Mouse (Mus musculus): ENCODE results near the gene Susd3. TPM values are rescaled to one million over a fixed set of nuclear protein-coding genes. Genes with fewer than 3 reads are reported as not detected.
A peak's percentile ranks its signal among the peaks of the same experiment; 100 is the strongest.

The Susd3 gene
- total RNA-seq, 2 experiments from 2014 or later, result 2.4 to 2.8 TPM

- DNase-seq (ENCODE audit: extremely low spot score in 1 of 2, low spot score in 2 of 2), result no peak
- intact Hi-C loops (cut with DNase I), result no loop called here
Measured at GRCm38 (mm10) chr13:49216220-49216552, 32.3 kb downstream of the Susd3 start.

GRCm38 (mm10) chr13:49215504-49216219 is 32.8 kb downstream of the Susd3 start, which contains the start of gene Card19:
Gene Card19, minus strand, starts transcription at chr13:49216037.
- intact Hi-C loops (cut with DNase I), result no loop called here
- DNase-seq (ENCODE audit: extremely low spot score in 1 of 2, low spot score in 2 of 2), result peak; percentile 84 to 96

DNA sequence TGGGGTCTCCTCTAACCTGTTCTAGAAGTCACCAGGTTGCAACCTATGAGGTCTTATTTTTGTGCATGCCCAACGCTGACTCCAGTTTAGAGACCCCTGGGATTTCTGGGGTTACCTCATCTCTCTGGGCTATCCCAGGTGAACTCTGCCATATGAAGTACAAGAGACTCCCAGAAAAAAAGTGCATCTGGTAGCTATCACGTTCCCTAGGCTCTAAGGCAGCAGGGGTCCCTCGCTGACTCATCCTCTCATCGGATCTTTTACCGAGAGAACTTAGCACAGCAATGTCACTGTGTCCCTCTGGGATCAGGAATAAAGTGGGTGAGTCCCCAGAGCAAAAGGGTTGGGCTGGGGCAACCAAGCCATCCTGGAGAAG is 33.4 kb downstream of the Susd3 start:
- no peak for DNase-seq (ENCODE audit: extremely low spot score in 1 of 2, low spot score in 2 of 2)
- intact Hi-C loops (cut with DNase I), result no loop called here

DNA sequence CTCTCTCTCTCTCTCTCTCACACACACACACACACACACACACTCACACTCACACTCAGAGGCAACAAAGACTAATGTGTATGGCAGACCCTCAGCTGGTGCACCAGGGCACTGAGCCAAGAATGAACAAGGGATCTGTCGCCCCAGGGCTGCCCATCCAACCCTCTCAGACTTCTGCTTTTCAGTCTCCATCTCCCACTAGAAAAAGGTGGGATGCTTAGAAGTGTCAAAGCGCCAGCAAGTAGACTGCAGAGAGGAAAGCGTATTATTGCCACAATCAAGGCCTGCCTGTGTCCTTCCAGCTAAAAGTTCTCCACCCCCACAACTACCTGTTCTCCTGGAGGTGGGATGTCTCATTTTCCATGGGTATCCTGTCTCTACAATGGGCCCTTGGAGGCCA is 34.1 kb downstream of the Susd3 start:
- intact Hi-C loops (cut with DNase I), result no loop called here
- DNase-seq (ENCODE audit: extremely low spot score in 1 of 2, low spot score in 2 of 2), result no peak

- intact Hi-C loops (cut with DNase I), result no loop called here
- DNase-seq (ENCODE audit: extremely low spot score in 1 of 2, low spot score in 2 of 2), result no peak
Measured at GRCm38 (mm10) chr13:49213531-49213932, 35.0 kb downstream of the Susd3 start.

DNA sequence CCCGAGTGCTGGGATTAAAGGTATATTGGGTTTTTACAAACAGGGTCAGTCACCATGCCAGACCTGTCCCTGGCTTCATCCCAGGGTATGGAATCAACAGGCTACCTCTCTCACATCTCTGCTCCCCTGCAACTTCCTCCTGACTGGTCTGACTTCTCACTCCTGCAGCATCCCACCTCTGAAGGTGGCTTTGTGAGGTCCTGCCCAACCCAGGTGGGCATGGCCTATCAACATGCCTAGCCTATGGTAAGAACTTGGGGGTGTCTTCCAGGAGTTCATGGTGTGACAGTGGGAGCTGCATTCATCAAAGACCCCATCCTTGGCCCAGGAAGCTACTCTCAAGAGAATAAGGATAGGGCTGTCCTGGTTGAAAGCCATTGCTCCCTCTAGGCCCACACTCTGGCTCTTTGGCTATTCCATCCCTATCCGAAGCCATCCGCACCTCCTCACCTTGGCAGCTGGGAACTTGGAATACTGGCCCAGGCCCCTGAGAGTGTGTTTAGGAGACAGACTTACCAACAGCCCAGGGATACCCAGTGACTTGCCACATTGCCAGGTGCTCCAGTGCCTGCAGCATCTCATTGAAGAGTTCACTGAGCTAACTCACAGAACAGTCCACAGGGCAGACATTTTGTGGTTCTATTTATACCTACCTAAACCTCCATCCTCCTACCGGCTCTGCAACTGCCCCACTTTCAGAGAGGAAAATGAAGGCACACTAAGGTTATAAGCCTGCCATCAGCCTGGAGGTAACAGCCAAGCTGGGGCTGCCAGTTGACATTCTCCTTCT is 35.6 kb downstream of the Susd3 start:
- DNase-seq (ENCODE audit: extremely low spot score in 1 of 2, low spot score in 2 of 2), result no peak
- intact Hi-C loops (cut with DNase I), result no loop called here

- intact Hi-C loops (cut with DNase I), result no loop called here
- DNase-seq (ENCODE audit: extremely low spot score in 1 of 2, low spot score in 2 of 2), result no peak
Measured at GRCm38 (mm10) chr13:49209306-49209705, 39.2 kb downstream of the Susd3 start.

- intact Hi-C loops (cut with DNase I), result no loop called here
- DNase-seq (ENCODE audit: extremely low spot score in 1 of 2, low spot score in 2 of 2), result no peak
Measured at GRCm38 (mm10) chr13:49206341-49206740, 42.2 kb downstream of the Susd3 start.

DNA sequence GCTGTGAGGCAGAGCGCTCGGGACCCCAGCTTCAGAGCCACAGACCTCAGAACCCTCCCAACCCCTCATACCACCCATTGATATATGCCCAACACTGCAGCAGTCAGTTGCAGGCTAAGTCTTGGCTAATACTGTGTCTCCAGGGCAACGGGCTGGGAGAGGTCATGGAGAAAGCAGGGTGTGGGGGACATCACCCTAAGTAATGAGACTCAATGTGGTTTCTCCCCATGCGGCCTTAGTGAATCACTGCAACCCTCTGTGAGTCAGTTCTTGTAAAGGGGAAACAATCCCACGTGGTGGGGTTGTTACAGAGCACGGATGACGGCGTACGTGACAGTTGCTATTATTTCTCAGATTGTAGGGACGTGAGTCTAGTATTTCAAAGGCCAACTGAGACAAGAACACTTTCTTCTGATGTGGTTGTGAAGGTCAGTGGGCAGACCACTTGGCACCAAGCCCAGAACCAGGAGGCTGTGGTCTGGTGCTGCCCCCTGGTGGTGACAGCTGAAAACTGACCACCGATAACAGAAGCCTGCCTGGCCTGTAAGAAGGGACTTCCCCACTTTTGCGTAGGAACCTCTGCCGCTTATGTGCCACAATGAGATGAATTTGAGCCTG is 43.0 kb downstream of the Susd3 start:
- peak; percentile 75 to 89 for DNase-seq (ENCODE audit: extremely low spot score in 1 of 2, low spot score in 2 of 2)
- intact Hi-C loops (cut with DNase I), result no loop called here

GRCm38 (mm10) chr13:49202556-49202955 is 46.0 kb downstream of the Susd3 start:
- DNase-seq (ENCODE audit: extremely low spot score in 1 of 2, low spot score in 2 of 2), result no peak
- intact Hi-C loops (cut with DNase I), result no loop called here

- no peak for DNase-seq (ENCODE audit: extremely low spot score in 1 of 2, low spot score in 2 of 2)
- intact Hi-C loops (cut with DNase I), result no loop called here
Measured at GRCm38 (mm10) chr13:49200688-49201087, 47.8 kb downstream of the Susd3 start.

DNA sequence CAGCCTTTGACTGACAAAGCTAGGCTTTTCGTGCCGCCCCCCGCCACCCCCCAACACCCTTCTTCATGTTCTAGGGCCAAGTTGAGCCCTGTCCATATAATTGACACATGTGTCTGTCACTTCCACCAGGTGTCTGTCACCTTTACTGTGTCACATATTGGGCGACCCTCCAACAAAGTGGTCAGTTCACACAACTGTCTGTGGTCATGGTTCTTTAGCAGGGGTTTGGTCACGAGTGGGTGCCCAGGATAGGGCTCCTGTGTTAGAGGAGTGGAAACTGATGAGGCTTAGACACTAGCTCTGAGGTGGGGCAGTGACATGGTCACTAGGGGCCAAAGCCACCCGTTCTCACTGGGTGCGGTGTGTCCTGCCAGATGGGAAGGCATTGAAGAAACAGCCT is 48.6 kb downstream of the Susd3 start:
- no peak for DNase-seq (ENCODE audit: extremely low spot score in 1 of 2, low spot score in 2 of 2)
- intact Hi-C loops (cut with DNase I), result no loop called here

DNA sequence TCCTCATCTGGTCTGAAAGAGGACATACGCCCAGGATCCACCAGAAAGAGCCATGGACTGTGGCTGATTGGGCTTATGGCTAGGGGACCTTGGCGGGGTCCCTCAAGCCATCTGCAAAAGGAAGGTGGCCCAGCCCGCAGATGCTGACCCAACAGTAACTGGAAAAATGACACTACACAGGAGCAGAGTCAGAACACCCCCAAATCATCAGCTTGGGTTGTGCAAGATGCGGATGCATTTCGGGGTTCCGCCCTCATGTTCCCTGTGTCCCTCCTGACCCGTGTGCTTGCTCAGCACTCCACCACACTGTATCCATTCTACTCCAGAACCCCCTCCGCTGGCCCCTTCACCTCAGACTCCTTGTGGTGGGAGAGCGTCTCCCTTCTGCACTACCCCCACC is 49.8 kb downstream of the Susd3 start:
- intact Hi-C loops (cut with DNase I), result no loop called here
- DNase-seq (ENCODE audit: extremely low spot score in 1 of 2, low spot score in 2 of 2), result no peak

- DNase-seq (ENCODE audit: extremely low spot score in 1 of 2, low spot score in 2 of 2), result peak in 1 of 2 experiments; percentile 75
- intact Hi-C loops (cut with DNase I), result no loop called here
Measured at GRCm38 (mm10) chr13:49196766-49197165, 51.7 kb downstream of the Susd3 start.

GRCm38 (mm10) chr13:49196211-49196610 is 52.3 kb downstream of the Susd3 start:
- DNase-seq (ENCODE audit: extremely low spot score in 1 of 2, low spot score in 2 of 2), result no peak
- intact Hi-C loops (cut with DNase I), result no loop called here

- peak in 1 of 2 experiments; percentile 33 for DNase-seq (ENCODE audit: extremely low spot score in 1 of 2, low spot score in 2 of 2)
- intact Hi-C loops (cut with DNase I), result no loop called here
Measured at GRCm38 (mm10) chr13:49195651-49196050, 52.9 kb downstream of the Susd3 start.

- DNase-seq (ENCODE audit: extremely low spot score in 1 of 2, low spot score in 2 of 2), result peak in 1 of 2 experiments; percentile 21
- intact Hi-C loops (cut with DNase I), result no loop called here
Measured at GRCm38 (mm10) chr13:49194811-49195210, 53.7 kb downstream of the Susd3 start.

GRCm38 (mm10) chr13:49193650-49194049 is 54.9 kb downstream of the Susd3 start:
- DNase-seq (ENCODE audit: extremely low spot score in 1 of 2, low spot score in 2 of 2), result peak in 1 of 2 experiments; percentile 18
- intact Hi-C loops (cut with DNase I), result no loop called here

DNA sequence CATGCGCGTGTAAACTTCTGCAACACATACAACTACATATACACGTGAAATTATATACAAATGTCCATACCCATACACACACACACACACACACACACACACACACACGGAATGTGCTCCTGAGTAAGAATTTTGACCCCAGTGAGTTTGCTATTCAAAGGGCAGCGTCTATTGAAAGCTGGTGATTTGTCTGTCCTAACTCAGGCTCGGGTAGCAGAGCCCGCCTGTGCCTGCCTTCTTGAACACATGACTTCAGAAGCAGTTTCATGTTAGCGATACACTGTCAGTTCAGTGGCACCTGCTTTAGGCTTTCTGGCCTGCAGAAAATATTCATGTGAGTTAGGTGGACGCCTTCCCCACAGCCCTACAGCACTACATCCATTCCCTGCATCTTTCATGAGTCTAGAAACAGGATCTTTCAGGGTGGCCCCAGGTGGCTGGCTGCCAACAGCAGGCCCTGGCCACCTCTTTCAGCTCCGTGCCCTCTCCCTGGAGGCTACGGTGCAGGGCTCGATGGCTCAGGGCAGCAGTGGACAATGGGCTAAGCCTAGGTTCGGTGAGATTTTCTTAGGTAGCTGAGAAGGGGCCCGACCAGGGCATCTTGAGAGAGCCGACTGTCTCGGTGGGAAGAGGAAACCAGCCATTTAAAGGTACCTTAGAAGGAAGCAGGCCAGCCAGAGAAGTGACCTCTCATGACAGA is 56.2 kb downstream of the Susd3 start:
- peak in 1 of 2 experiments; percentile 40 for DNase-seq (ENCODE audit: extremely low spot score in 1 of 2, low spot score in 2 of 2)
- intact Hi-C loops (cut with DNase I), result no loop called here

All from left cerebral cortex, postnatal 10 days (tissue).